In genomic region chrX:94212597-94213321, GRCm38 (mm10) we compare ENCODE assay signal across 8 mouse cellular contexts. TPM values are rescaled to one million over a fixed set of nuclear protein-coding genes. Genes with fewer than 3 reads are reported as not detected.
A peak's percentile ranks its signal among the peaks of the same experiment; 100 is the strongest.
DNase-seq lines count a peak whose midpoint lies in the region; ATAC-seq and TF ChIP-seq lines count a peak whose summit lies in the region.

Gene Eif2s3x (minus strand): TSS chrX:94212862.

- peaks cover 8% of the 10 kb centered on the region; the same call in 1 of the 2 replicates for H3K4me1 ChIP-seq in hindbrain, embryonic 15.5 days (replicated peaks)

- H3K9me3 ChIP-seq in hindbrain, embryonic 15.5 days: no peaks in the 10 kb centered on the region

- CTCF ChIA-PET in Patski (lab: Charles Lee): interaction anchor here (0.7 to 3.0 kb wide), 7 partner anchors 9 to 1059 kb away, joined by 3 to 12 read pairs (median 3); no protein-coding TSS in a partner anchor

- DNase-seq in Patski (ENCODE audit: low read depth, low spot score): peak; percentile 75
- peak; percentile 92 to 96 for DNase-seq in cerebellum, postnatal 25 days
- DNase-seq in frontal cortex, postnatal 36 days (ENCODE audit: low spot score in 2 of 2): peak; percentile 79 to 93
- DNase-seq in left cerebral cortex, adult 11 months (ENCODE audit: low spot score): peak; percentile 74
- peak; percentile 87 to 94 for DNase-seq in lung, postnatal 4 days
- peak; percentile 84 for DNase-seq in retina, postnatal 7 days (ENCODE audit: low read depth, low spot score)
- DNase-seq in urinary bladder, adult 2 months (ENCODE audit: low spot score): peak; percentile 80

- under 1% methylated on average over 52 of the region's 52 CpGs for WGBS in hindbrain, embryonic 15.5 days

- peaks cover 10% of the 10 kb centered on the region for H3K27me3 ChIP-seq in Patski
- H3K27me3 ChIP-seq in hindbrain, embryonic 15.5 days: no peaks in the 10 kb centered on the region

- in situ Hi-C loops in Patski (cut with MboI; ENCODE audit: low pct_unique_long_range_greater_than_20kb): no loop called here

- TF ChIP-seq CTCF in Patski (IDR thresholded peaks at IDR 0.05): no peak

- peak within 1 kb of the TSS; percentile 58 for H3K4me3 ChIP-seq in hindbrain, embryonic 15.5 days

- peak within 1 kb of the TSS; percentile 89 for H3K27ac ChIP-seq in hindbrain, embryonic 15.5 days (replicated peaks)

- POLR2A ChIA-PET in Patski (lab: Charles Lee): interaction anchor here (0.9 to 1.5 kb wide), 2 partner anchors 19 to 21 kb away, joined by 3 to 4 read pairs; partner anchors contain the start of gene Klhl15

- peak; percentile 93 for ATAC-seq in Patski
- peak; percentile 95 for ATAC-seq in hindbrain, embryonic 15.5 days (ENCODE audit: low FRiP score, low read depth)

- H3K9ac ChIP-seq in hindbrain, embryonic 15.5 days: peak within 1 kb of the TSS; percentile 56

- H3K4me2 ChIP-seq in hindbrain, embryonic 15.5 days: peak within 1 kb of the TSS; percentile 72

- H3K36me3 ChIP-seq in hindbrain, embryonic 15.5 days: peaks cover 16% of the 10 kb centered on the region

RNA-seq across cellular contexts. Expression of gene Eif2s3x, which starts in this region (rescaled TPM):
- 117 TPM for polyA plus RNA-seq in Patski (2021)
- 82.4 and 84.5 TPM in 2 replicates for polyA plus RNA-seq in hindbrain, embryonic 15.5 days (2015; fragmentation: Nextera tagmentation; extraction: Ambion mirVana)
- polyA plus RNA-seq in urinary bladder, adult 2 months (2012; rRNA removed): 69.7 and 82.5 TPM in 2 replicates

Comparison
In these comparisons a context has a peak if more than half of its experiments do, and no peak if none do; other contexts are left out.
1. Peak in every context shown above with its lines: DNase-seq, ATAC-seq, H3K4me3 ChIP-seq and H3K27ac ChIP-seq.